Mouse (Mus musculus): Measurements from ENCODE around the gene Zswim5. TPM values are rescaled to one million over a fixed set of nuclear protein-coding genes. Genes with fewer than 3 reads are reported as not detected.

Zswim5 gene
- polyA plus RNA-seq, 1 experiment from 2014 or later, result 0.37 TPM

GRCm38 (mm10) chr4:116869898-116870297 is 7.3 kb upstream of the Zswim5 start:
- H3K4me3 ChIP-seq (ENCODE audit: low read depth, low read length), result no peak overlapping the region
- ATAC-seq (no peak), DNase-seq (ENCODE audit: low spot score) (no peak)
- no peaks in the 10 kb centered on the region for H3K9me3 ChIP-seq (ENCODE audit: low read length)
- no peaks in the 10 kb centered on the region for H3K27me3 ChIP-seq (replicated peaks; ENCODE audit: insufficient read depth, low read length)
- no peak overlapping the region for H3K4me2 ChIP-seq (replicated peaks; ENCODE audit: low read depth, low read length)
- no peak for TF ChIP-seq EP300 (IDR thresholded peaks at IDR 0.05)
- no peak for TF ChIP-seq CTCF (IDR thresholded peaks at IDR 0.05)
- no peak overlapping the region for H3K9ac ChIP-seq (replicated peaks; ENCODE audit: low read depth)
- WGBS, result 54% methylated on average over 3 of the region's 3 CpGs
- no peaks in the 10 kb centered on the region for H3K4me1 ChIP-seq (ENCODE audit: insufficient read depth, low read depth, low read length)
- H3K36me3 ChIP-seq (ENCODE audit: insufficient read depth, low read length), result no peaks in the 10 kb centered on the region
- no peak overlapping the region for H3K27ac ChIP-seq (ENCODE audit: low read length)

GRCm38 (mm10) chr4:116874595-116874994 is 2.6 kb upstream of the Zswim5 start:
- no peak overlapping the region for H3K4me3 ChIP-seq (ENCODE audit: low read depth, low read length)
- ATAC-seq (no peak), DNase-seq (ENCODE audit: low spot score) (no peak)
- no peaks in the 10 kb centered on the region for H3K36me3 ChIP-seq (ENCODE audit: insufficient read depth, low read length)
- no peak for TF ChIP-seq CTCF (IDR thresholded peaks at IDR 0.05)
- no peak for TF ChIP-seq EP300 (IDR thresholded peaks at IDR 0.05)
- H3K27ac ChIP-seq (ENCODE audit: low read length), result no peak overlapping the region
- H3K27me3 ChIP-seq (replicated peaks; ENCODE audit: insufficient read depth, low read length), result 0 out of 2 replicates have a peak, but pooled peaks cover 5% of the 10 kb centered on the region
- 78% methylated on average over 4 of the region's 4 CpGs for WGBS
- H3K9me3 ChIP-seq (ENCODE audit: low read length), result no peaks in the 10 kb centered on the region
- no peaks in the 10 kb centered on the region for H3K4me1 ChIP-seq (ENCODE audit: insufficient read depth, low read depth, low read length)
- no peak overlapping the region for H3K9ac ChIP-seq (replicated peaks; ENCODE audit: low read depth)
- H3K4me2 ChIP-seq (replicated peaks; ENCODE audit: low read depth, low read length), result no peak overlapping the region

GRCm38 (mm10) chr4:116876630-116876994 is 564 bp upstream of the Zswim5 start:
- ATAC-seq (peak; percentile 46), DNase-seq (ENCODE audit: low spot score) (no peak)
- H3K4me1 ChIP-seq (ENCODE audit: insufficient read depth, low read depth, low read length), result no peaks in the 10 kb centered on the region
- H3K27me3 ChIP-seq (replicated peaks; ENCODE audit: insufficient read depth, low read length), result 0 out of 2 replicates have a peak, but pooled peaks cover 5% of the 10 kb centered on the region
- H3K9ac ChIP-seq (replicated peaks; ENCODE audit: low read depth), result no peak overlapping the region
- WGBS, result under 1% methylated on average over 14 of the region's 15 CpGs
- TF ChIP-seq EP300 (IDR thresholded peaks at IDR 0.05) (no peak), CTCF (IDR thresholded peaks at IDR 0.05) (peak; percentile 8; the same call in 1 of the 2 replicates)
- no peak overlapping the region for H3K27ac ChIP-seq (ENCODE audit: low read length)
- no peaks in the 10 kb centered on the region for H3K36me3 ChIP-seq (ENCODE audit: insufficient read depth, low read length)
- H3K4me2 ChIP-seq (replicated peaks; ENCODE audit: low read depth, low read length), result peak overlapping the region; percentile 99
- peak overlapping the region; percentile 74 for H3K4me3 ChIP-seq (ENCODE audit: low read depth, low read length)
- no peaks in the 10 kb centered on the region for H3K9me3 ChIP-seq (ENCODE audit: low read length)

GRCm38 (mm10) chr4:116877729-116878321 is 649 bp downstream of the Zswim5 start:
- peak overlapping the region; percentile 74 for H3K4me3 ChIP-seq (ENCODE audit: low read depth, low read length)

GRCm38 (mm10) chr4:116878491-116878890 is 1.3 kb downstream of the Zswim5 start:
- no peaks in the 10 kb centered on the region for H3K36me3 ChIP-seq (ENCODE audit: insufficient read depth, low read length)
- TF ChIP-seq CTCF (IDR thresholded peaks at IDR 0.05), result no peak
- no peak for TF ChIP-seq EP300 (IDR thresholded peaks at IDR 0.05)
- DNase-seq (ENCODE audit: low spot score) (no peak), ATAC-seq (no peak)
- H3K4me3 ChIP-seq (ENCODE audit: low read depth, low read length), result no peak overlapping the region
- H3K4me1 ChIP-seq (ENCODE audit: insufficient read depth, low read depth, low read length), result no peaks in the 10 kb centered on the region
- no peaks in the 10 kb centered on the region for H3K9me3 ChIP-seq (ENCODE audit: low read length)
- peak overlapping the region; percentile 99 for H3K4me2 ChIP-seq (replicated peaks; ENCODE audit: low read depth, low read length)
- H3K27me3 ChIP-seq (replicated peaks; ENCODE audit: insufficient read depth, low read length), result 0 out of 2 replicates have a peak, but pooled peaks cover 5% of the 10 kb centered on the region
- H3K9ac ChIP-seq (replicated peaks; ENCODE audit: low read depth), result no peak overlapping the region
- no peak overlapping the region for H3K27ac ChIP-seq (ENCODE audit: low read length)
- WGBS, result 5% methylated on average over 11 of the region's 11 CpGs

More at GRCm38 (mm10) chr4:116877729-116878321, 649 bp downstream of the Zswim5 start:
- H3K27me3 ChIP-seq (replicated peaks; ENCODE audit: insufficient read depth, low read length), result 0 out of 2 replicates have a peak, but pooled peaks cover 5% of the 10 kb centered on the region
- H3K4me2 ChIP-seq (replicated peaks; ENCODE audit: low read depth, low read length), result peak overlapping the region; percentile 99
- H3K9me3 ChIP-seq (ENCODE audit: low read length), result no peaks in the 10 kb centered on the region
- no peaks in the 10 kb centered on the region for H3K36me3 ChIP-seq (ENCODE audit: insufficient read depth, low read length)
- DNase-seq (ENCODE audit: low spot score) (peak; percentile 13), ATAC-seq (peak; percentile 47)
- 2% methylated on average over 27 of the region's 57 CpGs for WGBS
- H3K4me1 ChIP-seq (ENCODE audit: insufficient read depth, low read depth, low read length), result no peaks in the 10 kb centered on the region
- TF ChIP-seq CTCF (IDR thresholded peaks at IDR 0.05), result no peak
- TF ChIP-seq EP300 (IDR thresholded peaks at IDR 0.05), result no peak
- H3K9ac ChIP-seq (replicated peaks; ENCODE audit: low read depth), result peak overlapping the region; percentile 48
- H3K27ac ChIP-seq (ENCODE audit: low read length), result peak overlapping the region; percentile 66

GRCm38 (mm10) chr4:116882679-116883078 is 5.5 kb downstream of the Zswim5 start:
- H3K27ac ChIP-seq (ENCODE audit: low read length), result no peak overlapping the region
- DNase-seq (ENCODE audit: low spot score), result no peak
- no peaks in the 10 kb centered on the region for H3K4me1 ChIP-seq (ENCODE audit: insufficient read depth, low read depth, low read length)
- H3K27me3 ChIP-seq (replicated peaks; ENCODE audit: insufficient read depth, low read length), result no peaks in the 10 kb centered on the region
- H3K9me3 ChIP-seq (ENCODE audit: low read length), result no peaks in the 10 kb centered on the region
- no peaks in the 10 kb centered on the region for H3K36me3 ChIP-seq (ENCODE audit: insufficient read depth, low read length)
- H3K9ac ChIP-seq (replicated peaks; ENCODE audit: low read depth), result no peak overlapping the region
- TF ChIP-seq EP300 (IDR thresholded peaks at IDR 0.05), result no peak
- TF ChIP-seq CTCF (IDR thresholded peaks at IDR 0.05), result no peak
- H3K4me3 ChIP-seq (ENCODE audit: low read depth, low read length), result no peak overlapping the region
- H3K4me2 ChIP-seq (replicated peaks; ENCODE audit: low read depth, low read length), result no peak overlapping the region
- no peak for ATAC-seq

All from lung, postnatal 0 days (tissue).